Mouse (Mus musculus): Measurements from ENCODE around the gene Rhox7b.
"Not testable (repeated sequence)": the region's sequence is repeated elsewhere in the genome, so short reads cannot be mapped to it uniquely, and the experiment has no call there.

The Rhox7b gene

DNA sequence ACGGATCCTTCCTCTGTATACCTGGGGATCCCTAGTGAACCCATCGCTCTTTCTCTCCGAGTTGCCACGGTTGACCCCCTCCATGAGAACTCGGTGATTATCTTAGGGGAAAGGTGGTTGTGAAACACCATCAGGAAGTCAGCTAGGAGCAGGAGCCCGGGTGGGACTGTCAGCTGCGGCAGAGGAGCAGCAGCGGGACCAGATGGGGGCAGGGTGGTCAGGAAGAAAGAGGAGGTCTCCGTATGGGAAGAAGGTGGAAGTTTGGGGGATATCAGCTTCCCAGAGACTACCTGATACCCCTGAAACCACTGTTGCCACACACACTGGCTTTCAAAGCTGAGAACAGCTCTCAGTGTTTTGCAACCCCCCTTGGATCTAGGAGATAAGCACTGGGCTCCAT, at the start of gene Rhox7b:
Gene Rhox7b (minus strand): TSS at position 101 of the 400 bp plus-strand sequence.
- DNase-seq (ENCODE audit: low spot score), result not testable (repeated sequence)

DNA sequence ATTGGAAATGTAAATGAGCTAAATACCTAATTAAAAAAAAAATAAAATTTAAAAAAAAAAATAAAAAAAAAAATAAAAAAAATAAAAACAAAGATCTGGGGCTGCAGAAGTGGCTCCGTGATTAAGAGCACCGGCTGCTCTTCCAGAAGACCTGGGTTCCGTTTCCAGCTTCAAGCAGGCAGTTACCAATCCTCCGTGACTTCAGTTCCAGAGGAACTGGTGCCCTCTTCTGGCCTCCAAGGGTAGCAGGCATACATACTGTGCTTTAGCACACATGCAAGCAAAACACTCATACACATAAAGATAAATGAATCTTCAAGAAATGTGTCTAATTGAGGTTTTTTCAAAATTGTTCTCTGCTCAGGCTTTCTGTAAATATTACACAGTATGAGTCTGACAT, 19.3 kb upstream of the Rhox7b start:
- no peak for DNase-seq (ENCODE audit: low spot score)

DNA sequence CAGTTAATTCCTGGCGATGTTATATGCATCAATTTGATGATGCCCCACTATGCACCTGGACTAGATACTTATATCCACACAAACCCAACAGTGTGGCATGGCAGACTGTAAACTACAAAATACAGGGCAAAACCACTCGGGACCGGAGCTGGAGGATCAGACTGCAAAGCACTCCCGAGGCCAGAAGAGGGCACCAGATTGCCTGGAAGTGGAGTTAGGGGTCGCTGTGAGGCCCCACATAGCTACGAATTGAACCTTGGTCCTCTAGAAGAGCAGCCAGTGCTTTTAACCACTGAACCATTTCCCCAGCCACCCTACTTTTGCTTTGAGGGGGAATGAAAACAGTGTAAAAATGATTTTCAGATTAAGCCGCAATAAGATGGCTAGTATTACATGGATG, 11.5 kb upstream of the Rhox7b start:
- DNase-seq (ENCODE audit: low spot score), result no peak

DNA sequence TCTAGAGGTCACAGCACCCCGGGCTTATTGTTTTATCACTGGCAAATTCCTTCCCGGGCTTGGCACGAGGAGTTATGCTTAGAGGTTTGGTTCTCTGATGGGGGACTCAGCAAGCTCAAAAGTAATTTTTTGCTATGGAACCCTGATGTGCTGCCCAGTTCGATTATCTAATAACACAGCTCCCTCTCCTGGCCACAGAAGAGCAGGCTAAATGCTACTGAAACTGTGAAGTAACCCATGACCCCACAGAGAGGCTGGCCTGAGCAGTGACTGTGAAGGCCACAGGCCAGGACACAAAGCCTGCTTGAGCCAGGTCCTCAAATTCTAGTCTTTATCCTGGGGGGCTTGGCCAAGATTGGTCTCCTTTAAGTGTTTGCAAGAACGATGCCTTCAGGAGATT, 6.7 kb upstream of the Rhox7b start:
- no peak for DNase-seq (ENCODE audit: low spot score)

DNA sequence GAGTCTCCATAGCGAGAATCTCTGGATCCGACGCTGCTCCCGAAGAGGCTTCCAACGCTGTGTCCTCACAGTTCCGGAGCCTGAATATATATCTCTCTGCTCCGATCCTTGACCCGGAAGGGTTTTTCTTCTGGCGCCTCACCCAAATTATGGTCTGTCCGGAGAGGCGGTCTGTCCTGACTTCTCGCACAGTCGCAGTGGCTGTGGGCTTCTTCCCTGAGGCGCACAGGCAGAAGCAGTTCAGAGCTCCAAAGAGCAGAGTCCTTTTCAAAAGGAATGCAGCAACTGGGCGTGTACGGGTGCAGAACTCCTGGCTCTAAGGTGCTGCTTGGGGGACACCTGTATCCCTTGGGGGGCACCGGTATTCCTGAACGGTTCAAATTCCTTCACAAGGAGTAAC, 4.6 kb upstream of the Rhox7b start, which contains the start of gene Rhox9:
Gene Rhox9 (minus strand): TSS at position 101 of the 400 bp plus-strand sequence.
- DNase-seq (ENCODE audit: low spot score), result not testable (repeated sequence)

DNA sequence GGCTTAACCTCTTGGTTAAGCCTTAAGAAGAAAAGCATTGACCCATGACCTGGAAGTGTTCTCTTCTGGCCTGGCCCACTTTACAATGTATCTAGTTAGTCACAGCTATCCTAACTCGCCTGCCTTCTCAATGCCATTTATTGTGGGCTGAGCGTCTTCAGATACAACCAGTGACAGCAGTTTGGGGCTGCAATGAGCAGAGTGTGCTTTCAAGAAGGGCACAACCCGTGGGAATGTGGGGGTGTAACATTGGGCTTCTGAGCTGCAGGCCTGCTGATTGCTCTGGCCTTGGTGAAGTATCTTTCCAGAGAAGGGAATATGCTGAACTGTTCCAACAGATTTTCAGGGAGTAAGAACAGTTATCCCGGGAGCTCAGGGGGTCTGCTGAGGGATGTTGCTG, 18.2 kb downstream of the Rhox7b start, which contains the start of gene Rhox8:
Gene Rhox8 (minus strand): TSS at position 101 of the 400 bp plus-strand sequence.
- DNase-seq (ENCODE audit: low spot score), result no peak

DNA sequence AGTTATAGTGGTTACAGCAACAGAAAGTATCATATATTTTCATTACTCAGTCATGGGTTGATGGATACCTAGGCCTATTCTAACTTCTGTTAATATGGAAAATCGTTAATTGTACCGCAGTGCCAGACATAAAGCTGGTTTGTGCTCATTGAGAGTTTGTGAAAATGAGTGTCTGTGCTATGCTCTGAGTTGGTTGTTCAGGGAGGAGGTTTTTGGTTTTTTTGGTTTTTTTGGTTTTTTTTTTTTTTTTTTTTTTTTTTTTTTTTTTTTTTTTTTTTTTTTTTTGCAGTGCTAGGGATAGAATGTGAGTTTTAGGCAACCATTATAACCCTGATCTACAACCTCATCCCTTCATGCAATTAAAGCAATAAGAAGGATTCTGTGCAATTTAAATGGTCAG, 25.4 kb downstream of the Rhox7b start:
- no peak for DNase-seq (ENCODE audit: low spot score)
